Mouse (Mus musculus) heart, postnatal 0 days (tissue): ENCODE measurements around the gene Psma3. TPM values are rescaled to one million over a fixed set of nuclear protein-coding genes. Genes with fewer than 3 reads are reported as not detected.

Source experiments
- ATAC-seq: fragments of 200-750 bp; cut with Nextera tagmentation; 2 replicates; pipeline ENCODE4 v1.8.0; 2017; ENCODE audit warnings: low read depth, moderate number of reproducible peaks, moderate library complexity; ENCODE audit not compliant: insufficient read depth
- DNase-seq: peaks from one replicate; pipeline ENCODE4 v3.0.0-alpha.2; 2016; ENCODE audit warnings: low spot score
- H3K27ac ChIP-seq: fragments of 300-500 bp; sonication (generic); 2 replicates; pipeline ENCODE4 v1.5.1; 2014; ENCODE audit warnings: low read depth, mild to moderate bottlenecking
- H3K27me3 ChIP-seq: fragments of 300-500 bp; sonication (generic); 2 replicates; pipeline ENCODE4 v1.6.1; 2014; ENCODE audit warnings: low read length, mixed read lengths; ENCODE audit not compliant: control insufficient read depth, insufficient read depth
- H3K36me3 ChIP-seq: fragments of 300-500 bp; sonication (generic); replicated peaks from 2 replicates; pipeline ENCODE4 v1.6.1; 2014; ENCODE audit warnings: low read length, mixed read lengths; ENCODE audit not compliant: control insufficient read depth, insufficient read depth
- H3K4me1 ChIP-seq: fragments of 300-500 bp; sonication (generic); 2 replicates; pipeline ENCODE4 v1.6.1; 2014; ENCODE audit warnings: antibody characterized with exemption; ENCODE audit not compliant: control insufficient read depth, insufficient read depth
- H3K4me2 ChIP-seq: fragments of 300-500 bp; sonication (generic); 2 replicates; pipeline ENCODE4 v1.6.1; 2014; ENCODE audit warnings: low read depth, mild to moderate bottlenecking, low read length, moderate library complexity
- H3K4me3 ChIP-seq: fragments of 300-500 bp; sonication (generic); 2 replicates; pipeline ENCODE4 v1.5.1; 2014; ENCODE audit warnings: low read depth, low read length
- H3K9ac ChIP-seq: fragments of 300-500 bp; sonication (generic); replicated peaks from 2 replicates; pipeline ENCODE4 v1.6.1; 2014; ENCODE audit warnings: low read depth, low read length, mixed read lengths
- H3K9me3 ChIP-seq: fragments of 300-500 bp; sonication (generic); replicated peaks from 2 replicates; pipeline ENCODE4 v1.6.1; 2016; ENCODE audit warnings: low read length; ENCODE audit not compliant: control insufficient read depth
- CTCF ChIP-seq: IDR thresholded peaks from 2 replicates; pipeline ENCODE4 v1.5.1; 2016; ENCODE audit warnings: antibody characterized with exemption, control low read depth, low read depth
- EP300 ChIP-seq: IDR thresholded peaks from 2 replicates; pipeline ENCODE4 v1.6.1; 2016; ENCODE audit warnings: antibody characterized with exemption, low read depth
- WGBS: fragments of 180-500 bp; shearing (Covaris S2); extraction: QIAGEN DNeasy Blood & Tissue Kit; methylation state at CpG from one replicate; pipeline ENCODE4 v1.1.7; 2014; 5-methylcytosine and 5-hydroxymethylcytosine counted together
- polyA plus RNA-seq: library from polyadenylated mRNA; unstranded; fragments of >200 nt; fragmentation: Nextera tagmentation; extraction: Ambion mirVana; gene quantifications from 2 replicates; pipeline ENCODE4 v1.2.1, GENCODE M21; 2015
- total RNA-seq: library from RNA; depleted of rRNA; stranded (reverse); fragments of >200 nt; gene quantifications from 2 replicates; pipeline ENCODE4 v1.2.3, GENCODE M21; 2014; ENCODE audit warnings: low replicate concordance

Gene Psma3
- total and polyA plus RNA-seq, 2 experiments from 2014 or later = 94.8 to 487 TPM

GRCm38 (mm10) chr12:71015363-71016210 is 41.2 kb downstream of the Psma3 start, which contains the start of gene Arid4a:
Arid4a (plus strand) TSS chr12:71015990.
- WGBS = under 1% methylated on average over 60 of the region's 61 CpGs
- peak within 1 kb of the TSS; percentile 89 for H3K9ac ChIP-seq
- H3K4me2 ChIP-seq = peak within 1 kb of the TSS; percentile 83
- H3K36me3 ChIP-seq = peaks cover 33% of the 10 kb centered on the region
- no peaks in the 10 kb centered on the region for H3K27me3 ChIP-seq
- peaks cover 23% of the 10 kb centered on the region for H3K4me1 ChIP-seq
- no peaks in the 10 kb centered on the region for H3K9me3 ChIP-seq
- DNase-seq = peak; percentile 100
- TF ChIP-seq CTCF = no peak
- peak; percentile 99 for TF ChIP-seq EP300
- peak within 1 kb of the TSS; percentile 90 for H3K4me3 ChIP-seq
- H3K27ac ChIP-seq = peak within 1 kb of the TSS; percentile 99
- ATAC-seq = peak; percentile 94

GRCm38 (mm10) chr12:71016211-71016502 is 41.7 kb downstream of the Psma3 start:
- TF ChIP-seq CTCF = no peak
- no peak for TF ChIP-seq EP300
- 0% methylated on average over 26 of the region's 33 CpGs for WGBS
- Histone ChIP-seq H3K36me3 (peaks cover 39% of the 10 kb centered on the region), H3K9ac (peak overlapping the region; percentile 89), H3K4me2 (peak overlapping the region; percentile 65), H3K4me3 (peak overlapping the region; percentile 81), H3K27me3 (no peaks in the 10 kb centered on the region), H3K9me3 (no peaks in the 10 kb centered on the region), H3K27ac (peak overlapping the region; percentile 92), H3K4me1 (peaks cover 23% of the 10 kb centered on the region)
- ATAC-seq = no peak
- no peak for DNase-seq

- Histone ChIP-seq H3K27ac (peak overlapping the region; percentile 92), H3K4me3 (peak overlapping the region; percentile 81), H3K4me2 (peak overlapping the region; percentile 65), H3K4me1 (peaks cover 22% of the 10 kb centered on the region), H3K9ac (peak overlapping the region; percentile 89), H3K27me3 (no peaks in the 10 kb centered on the region), H3K9me3 (no peaks in the 10 kb centered on the region), H3K36me3 (peaks cover 43% of the 10 kb centered on the region)
- TF ChIP-seq EP300 (no peak), CTCF (no peak)
- peak; percentile 7 for ATAC-seq
- 1% methylated on average over 46 of the region's 82 CpGs for WGBS
- DNase-seq = peak; percentile 28
Observed at GRCm38 (mm10) chr12:71016503-71017241, 42.3 kb downstream of the Psma3 start.

GRCm38 (mm10) chr12:71017242-71017571 is 42.8 kb downstream of the Psma3 start:
- Histone ChIP-seq H3K27ac (peak overlapping the region; percentile 92), H3K36me3 (peaks cover 44% of the 10 kb centered on the region), H3K9ac (peak overlapping the region; percentile 89), H3K4me1 (peaks cover 17% of the 10 kb centered on the region), H3K4me2 (peak overlapping the region; percentile 65), H3K27me3 (no peaks in the 10 kb centered on the region), H3K9me3 (no peaks in the 10 kb centered on the region), H3K4me3 (peak overlapping the region; percentile 81)
- no peak for TF ChIP-seq EP300
- TF ChIP-seq CTCF = no peak
- DNase-seq (no peak), ATAC-seq (no peak)
- WGBS = 4% methylated on average over 5 of the region's 5 CpGs

- H3K4me1 ChIP-seq = peaks cover 12% of the 10 kb centered on the region
- H3K4me3 ChIP-seq = 0 out of 2 replicates have a peak overlapping the region, but pooled peaks have one; percentile 81
- H3K27ac ChIP-seq = no peak overlapping the region
- peaks cover 46% of the 10 kb centered on the region for H3K36me3 ChIP-seq
- ATAC-seq (no peak), DNase-seq (no peak)
- H3K9me3 ChIP-seq = no peaks in the 10 kb centered on the region
- no peaks in the 10 kb centered on the region for H3K27me3 ChIP-seq
- WGBS = 73% methylated on average over 10 of the region's 10 CpGs
- no peak overlapping the region for H3K9ac ChIP-seq
- H3K4me2 ChIP-seq = peak overlapping the region; percentile 65; the same call in 1 of the 2 replicates
- TF ChIP-seq CTCF (no peak), EP300 (no peak)
Observed at GRCm38 (mm10) chr12:71017827-71018226, 43.4 kb downstream of the Psma3 start.
